In genomic region chr11:107996896-107997670, GRCm38 (mm10) we compare ENCODE assay signal across 17 mouse cellular contexts.
A peak's percentile ranks its signal among the peaks of the same experiment; 100 is the strongest.
DNase-seq lines count a peak whose midpoint lies in the region; ATAC-seq lines count a peak whose summit lies in the region.
"Had no signal": no experiment of that assay in that cellular context is flagged by ENCODE, and none has a peak within 500 bp of the region (broad histone marks: within the 10 kb centered on the region; RNA-seq: fewer than 3 reads in every experiment).

No protein-coding gene starts in this region.

- no peak overlapping the region for H3K4me2 ChIP-seq in hindbrain, embryonic 11.5 days (replicated peaks; ENCODE audit: low read depth, low read length)
- H3K4me2 ChIP-seq: embryonic facial prominence, embryonic 12.5 days; liver, embryonic 11.5 days; lung, embryonic 15.5 days; neural tube, embryonic 13.5 days had no signal

- peak; percentile 49 to 72 for DNase-seq in adrenal gland, adult (ENCODE audit: inconsistent age in 2 of 2, low spot score in 1 of 2)
- no peak for DNase-seq in adrenal gland, postnatal 4 days (ENCODE audit: low spot score in 2 of 2)
- DNase-seq in retina, postnatal 1 day: peak; percentile 44
- no peak for DNase-seq in retina, embryonic 14.5 days (ENCODE audit: low spot score)
- DNase-seq in cerebellum, postnatal 10 days: peak; percentile 70 to 76
- DNase-seq in right cerebral cortex, postnatal 14 days: peak; percentile 28
- no peak for DNase-seq in hindbrain, embryonic 11.5 days (ENCODE audit: low spot score)
- DNase-seq: layer of hippocampus, postnatal 36 days; thymus, adult 2 months had no signal

- no peaks in the 10 kb centered on the region for H3K36me3 ChIP-seq in hindbrain, embryonic 11.5 days (ENCODE audit: control insufficient read depth, insufficient read depth, low read length)
- H3K36me3 ChIP-seq: embryonic facial prominence, embryonic 12.5 days; lung, embryonic 15.5 days; neural tube, embryonic 13.5 days had no signal

- no peak overlapping the region for H3K9ac ChIP-seq in hindbrain, embryonic 11.5 days (ENCODE audit: low read depth, low read length)
- H3K9ac ChIP-seq: embryonic facial prominence, embryonic 12.5 days; lung, embryonic 15.5 days; neural tube, embryonic 13.5 days had no signal

- ATAC-seq in granulocyte monocyte progenitor cell, adult 5-6 weeks (replicated peaks; ENCODE audit: poor library complexity, severe bottlenecking): no peak
- ATAC-seq in hindbrain, embryonic 11.5 days (ENCODE audit: low FRiP score): no peak

- H3K27ac ChIP-seq in hindbrain, embryonic 11.5 days (ENCODE audit: low read depth, low read length): no peak overlapping the region
- H3K27ac ChIP-seq: embryonic facial prominence, embryonic 12.5 days; kidney, postnatal 0 days; lung, embryonic 15.5 days; neural tube, embryonic 13.5 days had no signal

- WGBS in hindbrain, embryonic 11.5 days: 86% methylated on average over 11 of the region's 11 CpGs

- H3K27me3 ChIP-seq in hindbrain, embryonic 11.5 days (ENCODE audit: control insufficient read depth, insufficient read depth, low read length): no peaks in the 10 kb centered on the region
- H3K27me3 ChIP-seq: CH12.LX; embryonic facial prominence, embryonic 12.5 days; lung, embryonic 15.5 days; megakaryocyte, embryonic 14.5 days; neural tube, embryonic 13.5 days had no signal

- no peaks in the 10 kb centered on the region for H3K4me1 ChIP-seq in hindbrain, embryonic 11.5 days (replicated peaks; ENCODE audit: control insufficient read depth, insufficient read depth, low read length)
- H3K4me1 ChIP-seq: embryonic facial prominence, embryonic 12.5 days had no signal

- H3K9me3 ChIP-seq in hindbrain, embryonic 11.5 days (ENCODE audit: control insufficient read depth, low read length): no peaks in the 10 kb centered on the region
- H3K9me3 ChIP-seq: embryonic facial prominence, embryonic 12.5 days; lung, embryonic 15.5 days; megakaryocyte, embryonic 14.5 days; neural tube, embryonic 13.5 days had no signal

- no peak overlapping the region for H3K4me3 ChIP-seq in hindbrain, embryonic 11.5 days (ENCODE audit: low read depth, low read length)
- H3K4me3 ChIP-seq: embryonic facial prominence, embryonic 12.5 days; lung, embryonic 15.5 days; megakaryocyte, embryonic 14.5 days; neural tube, embryonic 13.5 days had no signal

Comparison
In these comparisons a context has a peak if more than half of its experiments do, and no peak if none do; other contexts are left out.
1. DNase-seq: peak in adrenal gland, adult (2 of 2), retina, postnatal 1 day (single experiment), cerebellum, postnatal 10 days (2 of 2) and right cerebral cortex, postnatal 14 days (single experiment); none in adrenal gland, postnatal 4 days (0 of 2), retina, embryonic 14.5 days (single experiment) and hindbrain, embryonic 11.5 days (single experiment).